Mouse (Mus musculus) cerebellum, adult 2 months (tissue): Measurements from ENCODE around the gene Tmem88.

Experiments used
- CTCF ChIP-seq: fragments of 200-500 bp; IDR thresholded peaks from 2 replicates; pipeline ENCODE4 v1.5.1; 2011; ENCODE audit warnings: low read depth, mild to moderate bottlenecking, control low read depth, low read length, moderate library complexity, borderline replicate concordance; ENCODE audit not compliant: insufficient read depth
- POLR2A ChIP-seq: fragments of 200-500 bp; IDR thresholded peaks from 2 replicates; pipeline ENCODE4 v1.6.1; 2011; ENCODE audit warnings: low read length, control low read depth, borderline replicate concordance; ENCODE audit not compliant: insufficient read depth

GRCm38 (mm10) chr11:69404595-69405396 is 6.8 kb upstream of the Tmem88 start:
- TF ChIP-seq POLR2A (no peak), CTCF (no peak)
